Mouse (Mus musculus): ENCODE data around the gene Snrpb.

Gene Snrpb

GRCm38 (mm10) chr2:130143011-130143410 is 36.2 kb downstream of the Snrpb start:
- no peak for DNase-seq (ENCODE audit: low read depth, low spot score)

- no peak for DNase-seq (ENCODE audit: low read depth, low spot score)
Measured at GRCm38 (mm10) chr2:130129687-130130086, 49.5 kb downstream of the Snrpb start.

- no peak for DNase-seq (ENCODE audit: low read depth, low spot score)
Measured at GRCm38 (mm10) chr2:130126073-130126472, 53.1 kb downstream of the Snrpb start.

GRCm38 (mm10) chr2:130125279-130126059 is 53.7 kb downstream of the Snrpb start:
- DNase-seq (ENCODE audit: low read depth, low spot score), result no peak
